ENCODE assay signal across 7 mouse cellular contexts in genomic region chr2:58567066-58567810, GRCm38 (mm10). TPM values are rescaled to one million over a fixed set of nuclear protein-coding genes. Genes with fewer than 3 reads are reported as not detected.
DNase-seq lines count a peak whose midpoint lies in the region; ATAC-seq and TF ChIP-seq lines count a peak whose summit lies in the region.

Gene Acvr1 (minus strand): TSS chr2:58567157.
Gene Upp2 (plus strand): TSS chr2:58567298.

- H3K36me3 ChIP-seq in limb, embryonic 11.5 days (ENCODE audit: control insufficient read depth, insufficient read depth, low read length) = no peaks in the 10 kb centered on the region
- no peaks in the 10 kb centered on the region for H3K36me3 ChIP-seq in midbrain, embryonic 12.5 days
- no peaks in the 10 kb centered on the region for H3K36me3 ChIP-seq in spleen, adult 2 months (ENCODE audit: control insufficient read depth, insufficient read depth, low read length)

- H3K9ac ChIP-seq in limb, embryonic 11.5 days (ENCODE audit: low read length) = peak within 1 kb of the TSS; percentile 92
- H3K9ac ChIP-seq in midbrain, embryonic 12.5 days (replicated peaks) = peak within 1 kb of the TSS; percentile 93

- no peak for TF ChIP-seq CTCF in spleen, adult 2 months (IDR thresholded peaks at IDR 0.05; ENCODE audit: extremely low read depth, insufficient read depth, insufficient read length, insufficient replicate concordance)

- H3K4me1 ChIP-seq in limb, embryonic 11.5 days (ENCODE audit: control insufficient read depth, insufficient read depth, low read length) = peaks cover 20% of the 10 kb centered on the region
- peaks cover 39% of the 10 kb centered on the region for H3K4me1 ChIP-seq in midbrain, embryonic 12.5 days
- H3K4me1 ChIP-seq in spleen, adult 2 months (ENCODE audit: control insufficient read depth, insufficient read depth, insufficient read length) = no peaks in the 10 kb centered on the region

- TF ChIP-seq POLR2A in spleen, adult 2 months (IDR thresholded peaks at IDR 0.05; ENCODE audit: low read depth, low read length) = no peak

- H3K27me3 ChIP-seq in limb, embryonic 11.5 days (ENCODE audit: control insufficient read depth, insufficient read depth, low read length) = no peaks in the 10 kb centered on the region
- no peaks in the 10 kb centered on the region for H3K27me3 ChIP-seq in midbrain, embryonic 12.5 days
- H3K27me3 ChIP-seq in spleen, adult 2 months (ENCODE audit: control insufficient read depth, insufficient read depth, low read length) = peaks cover 13% of the 10 kb centered on the region

- peak within 1 kb of the TSS; percentile 67 for H3K4me2 ChIP-seq in limb, embryonic 11.5 days (ENCODE audit: low read depth, severe bottlenecking)
- peak within 1 kb of the TSS; percentile 69 for H3K4me2 ChIP-seq in midbrain, embryonic 12.5 days (replicated peaks)

- 1% methylated on average over 54 of the region's 80 CpGs for WGBS in limb, embryonic 11.5 days
- 1% methylated on average over 20 of the region's 80 CpGs for WGBS in midbrain, embryonic 12.5 days
- under 1% methylated on average over 48 of the region's 80 CpGs for WGBS in spleen, adult 2 months

- peak; percentile 92 for ATAC-seq in limb, embryonic 11.5 days (ENCODE audit: insufficient number of reproducible peaks, low FRiP score, low TSS enrichment, low read depth)
- ATAC-seq in midbrain, embryonic 12.5 days (ENCODE audit: low FRiP score, low read depth) = peak; percentile 96

- peak; percentile 92 for DNase-seq in adrenal gland, postnatal 10 days
- peak; percentile 75 for DNase-seq in embryo, embryonic 11.5 days (ENCODE audit: low read depth, low spot score)
- DNase-seq in heart, adult 11 months = peak; percentile 100
- DNase-seq in kidney, adult 11 months = peak; percentile 90
- DNase-seq in limb, embryonic 11.5 days (ENCODE audit: low spot score) = peak; percentile 86
- peak in 1 of 2 experiments; percentile 30 for DNase-seq in spleen, adult 2 months (ENCODE audit: low read depth in 1 of 2, low spot score in 2 of 2)

- no peaks in the 10 kb centered on the region for H3K9me3 ChIP-seq in limb, embryonic 11.5 days (ENCODE audit: control insufficient read depth, low read length)
- no peaks in the 10 kb centered on the region for H3K9me3 ChIP-seq in midbrain, embryonic 12.5 days

- peak within 1 kb of the TSS; percentile 94 for H3K27ac ChIP-seq in limb, embryonic 11.5 days (replicated peaks; ENCODE audit: low read depth, low read length)
- peak within 1 kb of the TSS; percentile 97 for H3K27ac ChIP-seq in midbrain, embryonic 12.5 days (replicated peaks)
- H3K27ac ChIP-seq in spleen, adult 2 months (ENCODE audit: insufficient read depth, low read length) = peak within 1 kb of the TSS; percentile 57; the same call in 1 of the 2 replicates

- H3K4me3 ChIP-seq in limb, embryonic 11.5 days (ENCODE audit: low read depth, low read length) = peak within 1 kb of the TSS; percentile 86
- peak within 1 kb of the TSS; percentile 90 for H3K4me3 ChIP-seq in midbrain, embryonic 12.5 days
- peak within 1 kb of the TSS; percentile 82 for H3K4me3 ChIP-seq in spleen, adult 2 months (ENCODE audit: extremely low read depth, insufficient read depth, insufficient read length)

RNA-seq across cellular contexts. Expression of gene Acvr1, which starts in this region (rescaled TPM):
- total RNA-seq in adrenal gland, postnatal 10 days (2021) = 10 to 100 TPM; 36.2 to 46.4 TPM
- polyA plus RNA-seq in limb, embryonic 11.5 days (2014; fragmentation: Nextera tagmentation; extraction: Ambion mirVana) = 5.8 and 7.7 TPM in 2 replicates
- polyA plus RNA-seq in midbrain, embryonic 12.5 days (2016; fragmentation: Nextera tagmentation; extraction: Ambion mirVana) = 3.8 and 4.7 TPM in 2 replicates
- 1.4 and 1.8 TPM in 2 replicates for polyA plus RNA-seq in spleen, adult 2 months (2012; rRNA removed)

RNA-seq across cellular contexts. Expression of gene Upp2, which starts in this region (rescaled TPM):
- 10 to 100 TPM; 11.3 to 21.1 TPM for total RNA-seq in adrenal gland, postnatal 10 days (2021)
- polyA plus RNA-seq in limb, embryonic 11.5 days (2014; fragmentation: Nextera tagmentation; extraction: Ambion mirVana) = 9.3 and 10.5 TPM in 2 replicates
- polyA plus RNA-seq in midbrain, embryonic 12.5 days (2016; fragmentation: Nextera tagmentation; extraction: Ambion mirVana) = 7.4 and 8.1 TPM in 2 replicates
- 1.3 and 1.4 TPM in 2 replicates for polyA plus RNA-seq in spleen, adult 2 months (2012; rRNA removed)
